Mouse (Mus musculus) 3134 (cell line): ENCODE data around the gene Syap1.
A peak's percentile ranks its signal among the peaks of the same experiment; 100 is the strongest.
"Not testable (repeated sequence)": the region's sequence is repeated elsewhere in the genome, so short reads cannot be mapped to it uniquely, and the experiment has no call there.

Source experiments
- DNase-seq: peaks from one replicate; pipeline ENCODE4 v3.0.0-alpha.2; 2011; ENCODE audit warnings: low spot score; ENCODE audit not compliant: insufficient read length; ENCODE audit errors: extremely low read depth

Syap1 gene

DNA sequence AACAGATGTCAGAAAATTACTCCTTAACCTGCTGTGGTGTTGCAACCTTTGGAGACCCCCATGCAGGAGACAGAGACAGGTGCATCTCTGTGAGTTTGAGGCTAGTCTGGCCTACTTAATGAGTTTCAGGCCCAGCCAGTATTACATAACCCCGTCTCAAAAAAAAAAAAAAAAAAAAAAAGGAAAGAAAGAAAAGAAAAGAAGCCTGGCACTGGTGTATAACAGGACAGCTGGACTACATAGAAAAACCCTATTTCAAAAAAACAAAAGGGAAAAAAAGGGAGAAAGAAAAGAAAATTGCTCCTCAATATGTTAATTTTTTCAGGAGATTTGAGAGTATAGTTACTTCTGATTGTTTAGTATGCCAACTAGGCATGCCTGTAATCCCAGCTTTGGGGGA lies 57.2 kb downstream of the Syap1 start:
- no peak for DNase-seq

DNA sequence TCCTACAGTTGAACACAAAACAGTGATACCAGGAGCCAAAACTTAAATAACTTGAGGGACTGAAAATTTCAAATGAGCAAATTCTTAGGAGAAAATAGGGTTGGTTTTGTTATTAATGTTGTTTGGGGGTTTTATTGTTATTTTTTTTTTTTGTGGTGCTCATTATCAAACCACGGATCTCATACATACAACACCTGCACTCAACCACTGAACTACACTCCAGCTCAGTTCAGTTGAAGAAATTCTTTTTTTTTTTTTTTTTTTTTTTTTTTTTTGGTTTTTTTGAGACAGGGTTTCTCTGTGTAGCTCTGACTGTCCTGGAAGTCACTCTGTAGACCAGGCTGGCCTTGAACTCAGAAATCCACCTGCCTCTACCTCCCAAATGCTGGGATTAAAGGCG lies 57.9 kb downstream of the Syap1 start:
- not testable (repeated sequence) for DNase-seq

DNA sequence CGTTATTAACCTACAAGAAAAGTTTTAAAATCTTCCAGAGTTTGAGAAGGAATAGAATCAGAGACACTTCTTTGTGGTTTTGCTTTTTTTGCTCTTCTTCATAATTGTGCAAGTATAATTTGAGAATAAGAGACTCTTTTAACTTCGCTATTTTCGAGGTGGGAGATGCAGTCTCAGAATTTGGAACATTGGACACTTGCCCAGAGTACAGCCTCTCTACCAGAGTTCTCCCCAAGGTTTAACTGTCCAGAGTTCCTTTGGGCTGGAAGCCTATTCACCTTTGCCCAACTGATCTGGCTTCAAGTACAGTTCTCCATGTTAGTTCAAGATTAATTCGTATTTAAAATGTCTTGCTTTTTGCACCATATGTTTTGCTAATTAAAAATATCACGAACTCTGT lies 58.5 kb downstream of the Syap1 start:
- no peak for DNase-seq

DNA sequence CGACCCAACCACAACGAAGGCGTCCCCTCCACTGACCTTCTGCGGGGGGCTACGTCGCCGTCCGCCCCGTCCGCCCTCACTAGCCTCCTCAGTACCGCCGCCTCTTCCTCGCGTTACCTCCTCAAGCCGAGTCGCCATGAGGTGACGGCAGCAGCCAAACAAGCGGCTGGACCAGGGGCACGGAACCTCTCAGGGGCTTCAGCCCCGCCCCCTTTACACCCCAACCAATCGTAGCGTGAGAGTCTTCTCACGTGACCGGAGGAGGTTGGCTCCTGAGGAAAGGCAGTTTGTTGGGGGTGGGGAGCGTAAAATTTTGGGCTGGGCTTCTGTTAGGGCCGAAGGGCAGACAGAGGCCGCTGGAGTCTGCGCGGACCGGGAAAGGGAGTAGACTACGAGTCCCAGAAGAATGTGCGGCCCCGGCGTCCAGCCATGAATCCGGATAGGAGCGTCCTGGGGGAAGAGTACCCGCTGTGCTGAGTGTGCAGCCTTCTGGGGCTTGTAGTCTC lies 59.0 kb downstream of the Syap1 start, which contains the start of gene Txlng:
Gene Txlng (minus strand): TSS at position 252 of the 506 bp plus-strand sequence.
- peak; percentile 95 for DNase-seq

DNA sequence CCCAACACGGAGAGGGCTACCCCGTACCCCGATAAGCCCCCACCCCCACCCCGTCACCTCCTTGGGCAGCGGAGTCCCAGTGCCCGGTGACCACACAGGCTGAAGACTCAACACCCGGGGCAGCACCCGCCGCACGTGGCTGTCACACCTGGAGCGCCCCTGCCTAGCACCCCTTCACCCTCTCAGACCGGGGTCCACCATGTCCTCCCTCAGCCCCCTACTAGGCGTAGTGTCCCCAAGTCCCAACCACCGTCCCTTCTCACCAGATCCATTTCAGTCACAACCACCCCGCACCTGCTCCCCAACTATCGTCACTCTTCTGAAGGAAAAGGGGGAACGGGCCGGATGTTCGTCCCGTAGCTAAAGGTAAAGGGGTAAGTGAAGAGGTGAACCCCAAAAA lies 59.5 kb downstream of the Syap1 start:
- DNase-seq: no peak

DNA sequence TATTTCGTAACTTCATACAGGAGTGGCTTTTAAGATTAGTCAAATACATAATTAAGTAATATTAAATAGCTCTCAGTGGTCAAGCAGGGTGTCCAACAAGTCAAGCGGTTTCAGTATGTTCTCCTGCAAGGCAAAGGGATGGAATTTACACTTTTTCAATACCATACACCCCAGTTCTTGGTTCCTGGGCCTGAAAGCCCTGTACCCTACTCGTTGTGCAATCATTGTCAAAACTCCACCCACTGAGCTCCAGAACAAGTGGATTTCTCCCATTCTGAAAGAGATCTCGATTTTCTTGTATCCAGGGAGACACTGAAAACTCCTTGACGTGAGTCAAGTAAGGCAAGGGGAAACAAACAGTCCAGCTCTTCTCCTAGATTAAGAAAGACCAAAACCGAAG lies 60.2 kb downstream of the Syap1 start:
- DNase-seq: peak; percentile 3
